Mouse (Mus musculus): ENCODE measurements at regions not wholly inside any gene's neighbourhood (a gene's known extent, or its start where the extent isn't known, plus 50 kb on each side); places are given as distances from the start of the nearest gene placed in this dataset.
"Not testable (repeated sequence)": the region's sequence is repeated elsewhere in the genome, so short reads cannot be mapped to it uniquely, and the experiment has no call there.

- DNase-seq (ENCODE audit: extremely low spot score in 1 of 2, low spot score in 2 of 2); intact Hi-C loops (cut with DNase I); H3K27ac ChIP-seq; H3K4me3 ChIP-seq: not testable (repeated sequence)
Measured at GRCm38 (mm10) chr13:50906431-50906830, 194.2 kb upstream of the Spin1 start.

DNA sequence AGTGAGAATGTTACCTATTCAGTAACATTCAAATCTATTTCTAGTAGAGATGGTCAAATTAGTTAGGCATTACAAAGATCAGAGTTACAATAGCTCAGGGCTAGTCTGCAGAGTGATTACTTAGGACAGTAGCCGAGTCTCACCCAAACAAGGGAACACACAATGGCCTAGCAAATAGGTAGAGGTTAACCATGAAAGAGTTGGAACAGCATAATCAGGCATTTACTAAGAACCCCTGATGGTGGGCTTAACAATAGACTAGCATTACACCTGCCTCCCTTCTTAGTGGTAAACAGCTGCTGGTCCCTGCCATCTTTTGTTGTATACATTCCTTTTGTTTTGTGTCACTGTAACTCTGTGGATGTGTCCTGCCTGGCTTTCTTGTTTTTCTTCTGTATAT, 193.8 kb upstream of the Spin1 start:
- no peak for DNase-seq (ENCODE audit: extremely low spot score in 1 of 2, low spot score in 2 of 2)
- intact Hi-C loops (cut with DNase I), result no loop called here

DNA sequence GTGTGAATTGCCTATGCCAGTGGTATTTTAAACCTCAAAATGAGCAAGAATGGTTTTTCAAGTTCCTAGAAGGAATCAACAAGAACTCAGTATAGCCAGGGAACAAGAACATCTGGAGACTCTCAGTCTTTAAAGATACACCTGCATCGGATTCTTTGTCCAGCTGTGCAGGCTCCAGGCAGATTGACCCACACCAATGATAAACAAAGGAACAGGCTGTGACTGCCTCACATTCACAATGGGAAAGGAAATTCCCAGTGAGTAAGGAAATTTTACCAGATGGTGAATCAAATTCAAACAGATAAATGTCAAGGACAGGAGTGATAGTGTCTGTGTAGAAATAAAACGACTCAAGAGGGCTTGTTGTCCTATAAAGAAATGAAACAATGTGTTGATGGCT, 187.9 kb upstream of the Spin1 start:
- H3K4me3 ChIP-seq; DNase-seq (ENCODE audit: extremely low spot score in 1 of 2, low spot score in 2 of 2); intact Hi-C loops (cut with DNase I); H3K27ac ChIP-seq: not testable (repeated sequence)

More for the DNA sequence above, 193.8 kb upstream of the Spin1 start:
- H3K4me3 ChIP-seq, result no peak overlapping the region
- H3K27ac ChIP-seq, result no peak overlapping the region
- TF ChIP-seq CTCF (IDR thresholded peaks at IDR 0.05), result no peak

- intact Hi-C loops (cut with DNase I); H3K4me3 ChIP-seq; DNase-seq (ENCODE audit: extremely low spot score in 1 of 2, low spot score in 2 of 2); H3K27ac ChIP-seq: not testable (repeated sequence)
Measured at GRCm38 (mm10) chr13:50934017-50934416, 166.7 kb upstream of the Spin1 start.

DNA sequence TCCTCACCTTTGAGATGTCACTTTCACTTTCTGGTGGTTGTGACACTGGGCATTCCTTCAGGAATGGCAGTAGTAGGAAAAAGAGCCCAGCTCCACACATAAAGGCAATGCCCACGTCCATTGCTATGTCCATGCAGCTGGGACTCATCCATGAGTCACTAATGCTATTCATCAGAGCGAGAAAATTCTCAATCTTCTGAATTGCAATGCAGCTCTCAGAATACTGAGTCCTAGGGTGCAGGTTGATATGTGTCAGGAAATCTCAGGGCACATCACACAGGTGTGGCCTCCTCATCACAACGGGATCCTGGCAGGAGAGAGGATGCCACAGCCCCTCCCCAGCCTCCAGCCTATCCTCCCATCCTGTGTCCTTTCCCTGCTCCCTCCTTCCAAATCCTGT, 158.1 kb upstream of the Spin1 start:
- no peak for DNase-seq (ENCODE audit: extremely low spot score in 1 of 2, low spot score in 2 of 2)
- no peak overlapping the region for H3K4me3 ChIP-seq
- intact Hi-C loops (cut with DNase I), result no loop called here
- TF ChIP-seq CTCF (IDR thresholded peaks at IDR 0.05), result no peak
- no peak overlapping the region for H3K27ac ChIP-seq

- no peak overlapping the region for H3K27ac ChIP-seq
- peak; percentile 81 to 88 for DNase-seq (ENCODE audit: extremely low spot score in 1 of 2, low spot score in 2 of 2)
- intact Hi-C loops (cut with DNase I), result loop anchor here (1.0 to 5.0 kb wide), 5 partner anchors 153 to 668 kb away; partner anchors contain the start of genes Nxnl2 and Spin1
- H3K4me3 ChIP-seq, result no peak overlapping the region
- peak; percentile 97 for TF ChIP-seq CTCF (IDR thresholded peaks at IDR 0.05)
Measured at GRCm38 (mm10) chr13:50949545-50950226, 151.0 kb upstream of the Spin1 start.

- Histone ChIP-seq H3K4me3 (no peak overlapping the region), H3K27ac (no peak overlapping the region)
- no peak for DNase-seq (ENCODE audit: extremely low spot score in 1 of 2, low spot score in 2 of 2)
- intact Hi-C loops (cut with DNase I), result loop anchor here (5.0 kb wide), 1 partner anchor 238 kb away; no protein-coding TSS in a partner anchor
- no peak for TF ChIP-seq CTCF (IDR thresholded peaks at IDR 0.05)
Measured at GRCm38 (mm10) chr13:50954671-50955070, 146.0 kb upstream of the Spin1 start.

DNA sequence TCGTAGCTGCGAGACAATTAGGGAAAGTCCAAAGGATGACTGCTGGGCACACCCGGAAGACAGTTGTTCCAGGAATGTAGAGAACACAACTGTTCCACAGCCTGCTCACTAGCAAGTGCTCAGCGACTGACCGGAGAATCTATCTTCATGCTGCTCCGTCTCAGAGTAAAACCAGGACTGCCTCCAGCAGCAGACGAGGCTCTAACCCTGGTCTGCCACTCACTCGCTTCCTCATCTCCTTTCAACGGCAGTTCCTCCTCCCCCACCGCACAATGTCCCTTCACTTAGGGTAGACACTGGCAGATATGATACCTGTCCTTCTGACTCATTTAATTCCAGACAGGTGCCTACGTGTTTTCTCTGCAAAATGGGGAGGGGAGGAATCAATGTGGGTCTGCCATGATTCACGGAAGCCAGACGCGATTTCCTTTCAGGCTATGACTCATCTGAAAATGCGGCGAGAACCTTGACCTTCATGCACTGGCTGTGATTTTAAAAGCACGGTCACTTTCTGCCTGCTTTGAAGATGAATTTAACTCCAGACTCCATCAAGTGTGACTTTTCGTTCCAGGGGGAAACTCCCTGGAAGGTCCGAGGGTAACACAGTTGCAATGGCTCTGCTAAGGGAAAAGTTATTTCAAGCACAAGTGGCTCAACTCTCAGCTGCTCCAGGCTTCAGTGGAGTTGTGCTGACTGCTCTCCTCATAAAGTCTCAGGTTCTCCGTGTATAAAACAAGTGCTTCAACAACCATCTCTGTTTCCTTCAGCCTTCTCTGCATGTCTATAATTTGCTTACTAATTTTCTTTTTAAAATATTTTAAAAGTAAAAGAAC, 142.4 kb upstream of the Spin1 start:
- no peak for DNase-seq (ENCODE audit: extremely low spot score in 1 of 2, low spot score in 2 of 2)
- intact Hi-C loops (cut with DNase I), result no loop called here
- no peak overlapping the region for H3K27ac ChIP-seq
- TF ChIP-seq CTCF (IDR thresholded peaks at IDR 0.05), result no peak
- no peak overlapping the region for H3K4me3 ChIP-seq

DNA sequence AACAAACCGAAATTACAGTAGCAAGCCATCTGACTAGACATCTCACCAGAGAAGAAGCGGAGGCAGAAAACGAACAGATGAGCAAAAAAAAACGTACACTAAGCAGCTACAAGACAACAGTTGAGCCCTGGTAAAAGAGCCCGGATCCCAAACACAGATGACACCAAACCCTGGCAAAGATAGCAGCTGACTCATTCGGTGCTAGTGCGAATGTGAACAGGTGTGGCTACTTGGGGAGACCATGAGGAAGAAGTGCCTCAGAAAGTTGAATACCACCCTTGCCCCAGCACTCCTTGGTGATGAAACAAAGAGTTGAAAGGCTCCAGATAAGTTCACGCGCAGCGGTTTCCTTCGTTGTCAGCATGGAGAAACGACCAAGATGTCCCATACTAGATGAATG, 139.8 kb upstream of the Spin1 start:
- intact Hi-C loops (cut with DNase I), result no loop called here
- DNase-seq (ENCODE audit: extremely low spot score in 1 of 2, low spot score in 2 of 2), result no peak
- no peak overlapping the region for H3K27ac ChIP-seq
- no peak overlapping the region for H3K4me3 ChIP-seq
- TF ChIP-seq CTCF (IDR thresholded peaks at IDR 0.05), result no peak

GRCm38 (mm10) chr13:50964070-50964469, 136.6 kb upstream of the Spin1 start:
- Histone ChIP-seq H3K4me3 (no peak overlapping the region), H3K27ac (no peak overlapping the region)
- peak; percentile 61 for TF ChIP-seq CTCF (IDR thresholded peaks at IDR 0.05)
- no peak for DNase-seq (ENCODE audit: extremely low spot score in 1 of 2, low spot score in 2 of 2)
- intact Hi-C loops (cut with DNase I), result no loop called here

GRCm38 (mm10) chr13:50965041-50965440, 135.6 kb upstream of the Spin1 start:
- H3K4me3 ChIP-seq; DNase-seq (ENCODE audit: extremely low spot score in 1 of 2, low spot score in 2 of 2); H3K27ac ChIP-seq; intact Hi-C loops (cut with DNase I): not testable (repeated sequence)

- Histone ChIP-seq H3K4me3 (no peak overlapping the region), H3K27ac (no peak overlapping the region)
- DNase-seq (ENCODE audit: extremely low spot score in 1 of 2, low spot score in 2 of 2), result no peak
- TF ChIP-seq CTCF (IDR thresholded peaks at IDR 0.05), result no peak
- intact Hi-C loops (cut with DNase I), result no loop called here
Measured at GRCm38 (mm10) chr13:50965678-50966077, 135.0 kb upstream of the Spin1 start.
